Mouse (Mus musculus) urinary bladder, postnatal 36 days (tissue): ENCODE data around the gene Cavin1.
"Not testable (repeated sequence)": the region's sequence is repeated elsewhere in the genome, so short reads cannot be mapped to it uniquely, and the experiment has no call there.

Experiments used
- DNase-seq, 2 experiments: peaks; one replicate each; pipeline ENCODE4 v3.0.0; 2022; ENCODE audit warnings: low spot score in 2 of 2, mixed read lengths in 1 of 2

The Cavin1 gene

GRCm38 (mm10) chr11:100970557-100970937 lies at the start of gene Cavin1:
Cavin1 (minus strand) TSS chr11:100970887.
- DNase-seq, result peak; percentile 96 to 98

- DNase-seq, result no peak
Observed at GRCm38 (mm10) chr11:101011641-101012040, 41.0 kb upstream of the Cavin1 start.

- DNase-seq, result peak in 1 of 2 experiments; percentile 6
Observed at GRCm38 (mm10) chr11:101009888-101010784, 39.4 kb upstream of the Cavin1 start.

- peak; percentile 98 for DNase-seq
Observed at GRCm38 (mm10) chr11:101009046-101009887, 38.6 kb upstream of the Cavin1 start, which contains the start of gene Atp6v0a1. Atp6v0a1 (plus strand) TSS chr11:101009452.

- peak; percentile 24 to 27 for DNase-seq
Observed at GRCm38 (mm10) chr11:101008206-101009045, 37.7 kb upstream of the Cavin1 start.

GRCm38 (mm10) chr11:101003025-101003685 lies 32.5 kb upstream of the Cavin1 start:
- peak in 1 of 2 experiments; percentile 23 for DNase-seq

GRCm38 (mm10) chr11:101001875-101002552 lies 31.3 kb upstream of the Cavin1 start:
- DNase-seq, result not testable (repeated sequence)

- no peak for DNase-seq
Observed at GRCm38 (mm10) chr11:100999254-100999653, 28.6 kb upstream of the Cavin1 start.

- DNase-seq, result no peak
Observed at GRCm38 (mm10) chr11:100998836-100999235, 28.1 kb upstream of the Cavin1 start.

GRCm38 (mm10) chr11:100996501-100996900 lies 25.8 kb upstream of the Cavin1 start:
- DNase-seq, result no peak

- no peak for DNase-seq
Observed at GRCm38 (mm10) chr11:100994655-100995054, 24.0 kb upstream of the Cavin1 start.

GRCm38 (mm10) chr11:100994233-100994632 lies 23.5 kb upstream of the Cavin1 start:
- no peak for DNase-seq

- DNase-seq, result no peak
Observed at GRCm38 (mm10) chr11:100993437-100993836, 22.8 kb upstream of the Cavin1 start.

GRCm38 (mm10) chr11:100991027-100991534 lies 20.4 kb upstream of the Cavin1 start:
- no peak for DNase-seq

- DNase-seq, result no peak
Observed at GRCm38 (mm10) chr11:100989666-100990065, 19.0 kb upstream of the Cavin1 start.

GRCm38 (mm10) chr11:100988674-100989073 lies 18.0 kb upstream of the Cavin1 start:
- no peak for DNase-seq

GRCm38 (mm10) chr11:100985607-100986006 lies 14.9 kb upstream of the Cavin1 start:
- DNase-seq, result no peak

GRCm38 (mm10) chr11:100983778-100984131 lies 13.1 kb upstream of the Cavin1 start:
- no peak for DNase-seq

- DNase-seq, result peak; percentile 75 to 80
Observed at GRCm38 (mm10) chr11:100983125-100983777, 12.6 kb upstream of the Cavin1 start.

GRCm38 (mm10) chr11:100982087-100982486 lies 11.4 kb upstream of the Cavin1 start:
- DNase-seq, result no peak
